Mouse (Mus musculus) kidney, postnatal 25 days (tissue): ENCODE data around the gene Ywhaq.
"Not testable (repeated sequence)": the region's sequence is repeated elsewhere in the genome, so short reads cannot be mapped to it uniquely, and the experiment has no call there.

Experiments
- DNase-seq, 2 experiments: peaks; one replicate each; pipeline ENCODE4 v3.0.0; 2021; ENCODE audit warnings: mixed read lengths in 2 of 2

Gene Ywhaq

GRCm38 (mm10) chr12:21408789-21409367 is 8.6 kb downstream of the Ywhaq start:
- no peak for DNase-seq

- no peak for DNase-seq
These were observed 14.7 kb downstream of the Ywhaq start for GRCm38 (mm10) chr12:21402771-21403170.

GRCm38 (mm10) chr12:21386201-21386600 is 31.2 kb downstream of the Ywhaq start:
- no peak for DNase-seq

GRCm38 (mm10) chr12:21378765-21379346 is 38.6 kb downstream of the Ywhaq start:
- not testable (repeated sequence) for DNase-seq

GRCm38 (mm10) chr12:21375376-21376157 is 41.9 kb downstream of the Ywhaq start:
- DNase-seq: no peak

GRCm38 (mm10) chr12:21373820-21374475 is 43.5 kb downstream of the Ywhaq start:
- no peak for DNase-seq

GRCm38 (mm10) chr12:21373100-21373819 is 44.2 kb downstream of the Ywhaq start, which contains the start of gene Adam17:
TSS of gene Adam17 (minus strand) at chr12:21373632.
- DNase-seq: peak; percentile 93 to 97

GRCm38 (mm10) chr12:21370035-21370611 is 47.3 kb downstream of the Ywhaq start:
- no peak for DNase-seq

- DNase-seq: no peak
These were observed 48.4 kb downstream of the Ywhaq start for GRCm38 (mm10) chr12:21369087-21369410.

- DNase-seq: no peak
These were observed 48.9 kb downstream of the Ywhaq start for GRCm38 (mm10) chr12:21368376-21369086.

GRCm38 (mm10) chr12:21364624-21365435 is 52.6 kb downstream of the Ywhaq start:
- DNase-seq: no peak

- DNase-seq: no peak
These were observed 54.2 kb downstream of the Ywhaq start for GRCm38 (mm10) chr12:21363195-21363594.

GRCm38 (mm10) chr12:21362686-21363085 is 54.8 kb downstream of the Ywhaq start:
- DNase-seq: no peak

- no peak for DNase-seq
These were observed 63.8 kb downstream of the Ywhaq start for GRCm38 (mm10) chr12:21353681-21354080.

- no peak for DNase-seq
These were observed 67.1 kb downstream of the Ywhaq start for GRCm38 (mm10) chr12:21350113-21350876.

GRCm38 (mm10) chr12:21346972-21347371 is 70.5 kb downstream of the Ywhaq start:
- no peak for DNase-seq

GRCm38 (mm10) chr12:21340674-21341073 is 76.8 kb downstream of the Ywhaq start:
- no peak for DNase-seq
